Mouse (Mus musculus) hindbrain, embryonic 13.5 days (tissue): ENCODE measurements around the gene Gosr2. TPM values are rescaled to one million over a fixed set of nuclear protein-coding genes. Genes with fewer than 3 reads are reported as not detected.

Source experiments
- ATAC-seq: fragments of 200-750 bp; cut with Nextera tagmentation; 2 replicates; pipeline ENCODE4 v1.8.0; 2017; ENCODE audit warnings: moderate TSS enrichment; ENCODE audit not compliant: low FRiP score
- H3K27ac ChIP-seq: fragments of 300-500 bp; sonication (generic); 2 replicates; pipeline ENCODE4 v1.5.1; 2015; ENCODE audit warnings: inconsistent platforms, mild to moderate bottlenecking, moderate library complexity
- H3K27me3 ChIP-seq: fragments of 300-500 bp; sonication (generic); 2 replicates; pipeline ENCODE4 v1.6.1; 2015; ENCODE audit warnings: mild to moderate bottlenecking, inconsistent platforms
- H3K36me3 ChIP-seq: fragments of 300-500 bp; sonication (generic); 2 replicates; pipeline ENCODE4 v1.6.1; 2015; ENCODE audit warnings: mild to moderate bottlenecking, inconsistent platforms
- H3K4me1 ChIP-seq: fragments of 300-500 bp; sonication (generic); replicated peaks from 2 replicates; pipeline ENCODE4 v1.6.1; 2015; ENCODE audit warnings: inconsistent platforms
- H3K4me2 ChIP-seq: fragments of 300-500 bp; sonication (generic); 2 replicates; pipeline ENCODE4 v1.6.1; 2015; ENCODE audit warnings: inconsistent platforms, mild to moderate bottlenecking, moderate library complexity
- H3K4me3 ChIP-seq: fragments of 300-500 bp; sonication (generic); 2 replicates; pipeline ENCODE4 v1.5.1; 2015; ENCODE audit warnings: mild to moderate bottlenecking, inconsistent platforms
- H3K9ac ChIP-seq: fragments of 300-500 bp; sonication (generic); 2 replicates; pipeline ENCODE4 v1.6.1; 2015; ENCODE audit warnings: mild to moderate bottlenecking, inconsistent platforms
- H3K9me3 ChIP-seq: fragments of 300-500 bp; sonication (generic); 2 replicates; pipeline ENCODE4 v1.6.1; 2016; ENCODE audit warnings: inconsistent platforms
- WGBS: fragments of 180-500 bp; shearing (Covaris S2); methylation state at CpG from one replicate; pipeline ENCODE4 v1.1.7; 2015; 5-methylcytosine and 5-hydroxymethylcytosine counted together
- polyA plus RNA-seq: library from polyadenylated mRNA; unstranded; fragments of >200 nt; fragmentation: Nextera tagmentation; extraction: Ambion mirVana; gene quantifications from 2 replicates; pipeline ENCODE4 v1.2.1, GENCODE M21; 2015

Gosr2 gene
- 90.7 and 91.6 TPM in 2 replicates for polyA plus RNA-seq

DNA sequence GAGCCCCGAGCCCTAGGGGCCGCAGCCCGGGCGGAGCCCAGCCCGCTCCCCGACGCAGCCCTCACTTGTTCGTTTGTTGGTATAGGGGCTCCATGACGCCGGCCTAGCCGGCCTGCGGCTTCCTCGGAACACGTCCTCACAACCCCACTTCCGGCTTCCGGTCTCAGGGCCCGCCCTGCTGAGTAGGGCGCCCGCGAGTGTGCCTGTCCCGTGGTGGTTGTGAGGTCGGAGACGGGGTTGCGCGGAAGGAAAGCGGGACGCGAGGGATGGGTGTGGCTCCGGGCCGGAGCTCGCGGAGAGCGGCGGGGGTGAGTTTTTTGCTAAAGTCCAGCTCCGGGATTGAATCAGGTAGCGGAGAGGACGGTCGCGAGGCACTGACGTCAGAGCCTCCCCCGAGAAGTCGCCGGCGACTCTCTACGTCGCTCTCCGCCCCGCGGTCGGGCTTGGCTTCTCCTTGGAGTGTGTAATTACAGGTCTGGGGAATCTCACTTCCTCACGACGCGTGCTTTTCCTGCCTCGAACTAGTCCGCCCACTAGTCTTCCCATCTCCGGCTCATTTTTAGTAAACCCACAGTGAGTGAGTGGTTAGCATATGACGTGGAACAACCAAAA is at the start of gene Gosr2:
Gene Gosr2 (minus strand): TSS at position 334 of the 612 bp plus-strand sequence.
- peaks cover 33% of the 10 kb centered on the region for H3K4me1 ChIP-seq
- WGBS: under 1% methylated on average over 56 of the region's 57 CpGs
- no peaks in the 10 kb centered on the region for H3K36me3 ChIP-seq
- peak within 1 kb of the TSS; percentile 93 for H3K9ac ChIP-seq
- H3K4me2 ChIP-seq: peak within 1 kb of the TSS; percentile 71
- no peaks in the 10 kb centered on the region for H3K27me3 ChIP-seq
- peak within 1 kb of the TSS; percentile 92 for H3K4me3 ChIP-seq
- peak within 1 kb of the TSS; percentile 98 for H3K27ac ChIP-seq
- peak; percentile 98 for ATAC-seq
- no peaks in the 10 kb centered on the region for H3K9me3 ChIP-seq

DNA sequence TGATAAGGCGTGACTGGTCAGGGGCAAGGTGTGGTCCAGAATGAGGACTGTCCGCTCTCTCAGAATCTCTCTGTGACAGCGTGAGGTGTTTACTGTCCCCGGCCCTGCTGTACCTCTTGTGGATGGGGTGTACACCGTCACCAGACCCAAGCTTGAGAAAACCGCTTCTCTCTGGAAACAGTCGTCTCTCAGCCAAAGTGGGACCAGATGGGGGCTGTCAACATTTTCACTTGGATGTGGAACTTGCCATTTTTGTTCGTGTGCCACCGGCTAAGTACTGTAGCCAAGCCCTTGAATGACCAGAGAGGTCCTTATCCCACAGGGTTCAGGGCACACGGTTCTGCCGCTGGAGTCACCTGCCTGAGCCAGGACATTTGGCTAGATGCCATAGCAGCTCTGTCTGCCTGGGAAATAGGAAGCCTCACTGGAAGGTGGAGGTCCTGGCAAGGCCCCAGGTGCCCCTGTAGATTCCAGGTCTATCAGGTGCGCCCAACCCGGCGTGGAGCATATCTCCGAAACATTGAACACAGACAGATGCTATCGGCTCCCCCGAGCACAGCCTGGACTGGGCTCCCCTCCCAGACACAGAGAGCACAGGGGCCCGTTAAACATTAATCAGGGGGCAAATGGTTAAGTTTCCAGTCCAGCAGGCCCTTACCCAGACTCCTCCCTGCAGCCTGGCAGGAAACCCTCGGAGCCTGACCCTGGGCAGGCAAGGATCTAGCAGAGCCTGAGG is 37.5 kb upstream of the Gosr2 start:
- no peak for ATAC-seq

DNA sequence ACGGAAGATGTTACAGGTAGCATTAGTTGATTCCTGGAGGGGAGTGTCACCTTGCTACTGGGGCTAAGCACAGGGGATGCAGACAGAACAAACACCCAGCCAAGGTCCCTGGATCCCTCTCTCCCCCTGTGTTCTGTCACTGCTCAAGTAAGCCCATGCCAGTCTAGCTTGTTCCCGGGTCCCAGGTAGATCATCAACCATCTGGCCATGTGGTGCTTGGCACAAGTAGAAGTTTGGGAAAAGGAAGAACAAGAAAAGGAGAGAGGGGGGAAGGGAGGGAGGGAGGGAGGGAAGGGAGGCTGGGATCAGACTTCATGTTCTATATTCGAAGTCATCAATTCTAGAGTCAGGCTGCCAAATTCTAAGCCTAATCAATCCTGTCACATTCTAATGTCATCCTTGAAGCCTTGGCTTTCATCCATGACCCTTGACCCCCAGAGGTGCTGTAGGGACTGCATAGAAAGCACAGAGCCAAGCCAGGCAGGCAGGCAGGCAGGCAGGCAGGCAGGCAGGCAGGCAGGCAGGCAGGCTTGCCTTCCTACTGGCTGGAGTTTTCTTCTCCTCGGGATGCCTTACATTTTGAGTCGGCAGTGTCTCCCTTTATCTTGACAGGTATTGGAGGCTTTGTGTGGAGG is 36.8 kb upstream of the Gosr2 start:
- H3K27me3 ChIP-seq: no peaks in the 10 kb centered on the region
- H3K4me1 ChIP-seq: no peaks in the 10 kb centered on the region
- ATAC-seq: no peak
- no peaks in the 10 kb centered on the region for H3K9me3 ChIP-seq
- no peak overlapping the region for H3K27ac ChIP-seq
- no peak overlapping the region for H3K4me2 ChIP-seq
- WGBS: 75% methylated on average over 5 of the region's 5 CpGs
- H3K36me3 ChIP-seq: no peaks in the 10 kb centered on the region
- no peak overlapping the region for H3K4me3 ChIP-seq
- H3K9ac ChIP-seq: no peak overlapping the region; the same call in 1 of the 2 replicates

More for the DNA sequence above, 37.5 kb upstream of the Gosr2 start:
- Histone ChIP-seq H3K27me3 (no peaks in the 10 kb centered on the region), H3K9ac (no peak overlapping the region; the same call in 1 of the 2 replicates), H3K4me2 (no peak overlapping the region), H3K4me3 (no peak overlapping the region), H3K36me3 (no peaks in the 10 kb centered on the region), H3K27ac (no peak overlapping the region), H3K9me3 (no peaks in the 10 kb centered on the region), H3K4me1 (no peaks in the 10 kb centered on the region)
- 64% methylated on average over 19 of the region's 19 CpGs for WGBS

DNA sequence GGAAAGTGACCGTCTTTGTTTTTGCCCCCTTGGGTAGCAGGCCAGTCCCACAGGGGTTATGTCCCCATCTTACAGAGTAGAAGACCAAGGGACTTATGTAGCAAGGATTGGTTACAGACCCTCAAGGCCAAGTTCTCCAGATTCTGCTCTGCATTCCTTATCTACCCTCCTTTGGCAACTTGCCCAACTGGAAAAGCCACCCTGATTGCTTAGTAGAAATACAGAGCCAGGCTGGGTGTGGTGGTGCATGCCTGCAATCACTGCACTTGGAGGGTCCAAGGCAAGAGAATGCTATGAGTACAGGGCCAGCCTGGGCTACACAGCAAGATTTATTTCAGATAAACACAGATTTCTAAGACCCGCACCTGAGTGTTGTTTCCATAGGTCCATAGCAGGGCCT is 36.3 kb upstream of the Gosr2 start:
- H3K4me1 ChIP-seq: no peaks in the 10 kb centered on the region
- WGBS: 95% methylated on average over 2 of the region's 2 CpGs
- H3K4me2 ChIP-seq: no peak overlapping the region
- no peak for ATAC-seq
- H3K36me3 ChIP-seq: no peaks in the 10 kb centered on the region
- H3K9ac ChIP-seq: no peak overlapping the region
- no peaks in the 10 kb centered on the region for H3K27me3 ChIP-seq
- no peak overlapping the region for H3K4me3 ChIP-seq
- H3K9me3 ChIP-seq: no peaks in the 10 kb centered on the region
- no peak overlapping the region for H3K27ac ChIP-seq

- no peak for ATAC-seq
- Histone ChIP-seq H3K27ac (no peak overlapping the region), H3K27me3 (no peaks in the 10 kb centered on the region), H3K4me2 (no peak overlapping the region), H3K4me1 (no peaks in the 10 kb centered on the region), H3K36me3 (no peaks in the 10 kb centered on the region), H3K9me3 (no peaks in the 10 kb centered on the region), H3K4me3 (no peak overlapping the region), H3K9ac (no peak overlapping the region)
- WGBS: 45% methylated on average over 4 of the region's 4 CpGs
Measured at GRCm38 (mm10) chr11:103733069-103733468, 35.4 kb upstream of the Gosr2 start.

DNA sequence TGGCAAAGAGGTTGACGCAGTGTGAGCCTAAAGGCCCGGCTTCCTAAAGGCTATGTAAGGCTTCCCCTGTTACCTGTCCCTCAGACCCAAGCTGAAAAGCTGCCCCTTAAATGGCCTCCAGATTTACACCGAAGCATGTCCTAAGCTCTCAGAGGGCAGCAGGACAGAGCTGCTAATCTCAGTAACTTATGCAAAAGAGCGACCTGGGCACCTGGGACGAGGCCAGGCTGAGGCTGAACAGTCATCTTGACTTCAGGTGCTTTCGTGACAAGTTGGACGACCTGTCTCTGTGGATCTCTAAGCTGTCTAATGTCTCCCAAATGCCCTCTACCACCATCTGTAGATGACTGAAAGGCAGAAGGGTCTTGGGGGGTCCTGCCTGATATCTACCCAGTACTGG is 34.6 kb upstream of the Gosr2 start:
- no peak overlapping the region for H3K4me2 ChIP-seq
- 83% methylated on average over 7 of the region's 7 CpGs for WGBS
- H3K27ac ChIP-seq: no peak overlapping the region
- no peaks in the 10 kb centered on the region for H3K27me3 ChIP-seq
- H3K4me3 ChIP-seq: no peak overlapping the region
- no peaks in the 10 kb centered on the region for H3K4me1 ChIP-seq
- no peak for ATAC-seq
- no peaks in the 10 kb centered on the region for H3K9me3 ChIP-seq
- no peaks in the 10 kb centered on the region for H3K36me3 ChIP-seq
- H3K9ac ChIP-seq: no peak overlapping the region

GRCm38 (mm10) chr11:103731594-103731993 is 33.9 kb upstream of the Gosr2 start:
- Histone ChIP-seq H3K36me3 (no peaks in the 10 kb centered on the region), H3K4me2 (no peak overlapping the region), H3K27me3 (no peaks in the 10 kb centered on the region), H3K4me1 (no peaks in the 10 kb centered on the region), H3K9ac (no peak overlapping the region), H3K27ac (no peak overlapping the region), H3K4me3 (no peak overlapping the region), H3K9me3 (no peaks in the 10 kb centered on the region)
- WGBS: 85% methylated on average over 9 of the region's 9 CpGs
- ATAC-seq: no peak

GRCm38 (mm10) chr11:103729282-103729985 is 31.7 kb upstream of the Gosr2 start:
- Histone ChIP-seq H3K27ac (no peak overlapping the region), H3K4me3 (no peak overlapping the region), H3K9ac (no peak overlapping the region), H3K36me3 (no peaks in the 10 kb centered on the region), H3K9me3 (no peaks in the 10 kb centered on the region), H3K4me1 (no peaks in the 10 kb centered on the region), H3K4me2 (no peak overlapping the region), H3K27me3 (no peaks in the 10 kb centered on the region)
- no peak for ATAC-seq
- 75% methylated on average over 9 of the region's 9 CpGs for WGBS

- no peak for ATAC-seq
- Histone ChIP-seq H3K4me1 (peaks cover 12% of the 10 kb centered on the region), H3K4me3 (no peak overlapping the region), H3K9ac (no peak overlapping the region), H3K36me3 (no peaks in the 10 kb centered on the region), H3K27me3 (no peaks in the 10 kb centered on the region), H3K27ac (no peak overlapping the region), H3K4me2 (no peak overlapping the region), H3K9me3 (no peaks in the 10 kb centered on the region)
- 81% methylated on average over 11 of the region's 11 CpGs for WGBS
Measured at GRCm38 (mm10) chr11:103724331-103724771, 26.7 kb upstream of the Gosr2 start.

- H3K4me3 ChIP-seq: 0 out of 2 replicates have a peak overlapping the region, but pooled peaks have one; percentile 1
- H3K9ac ChIP-seq: peak overlapping the region; percentile 43; the same call in 1 of the 2 replicates
Measured at GRCm38 (mm10) chr11:103722040-103722481, 24.4 kb upstream of the Gosr2 start.

DNA sequence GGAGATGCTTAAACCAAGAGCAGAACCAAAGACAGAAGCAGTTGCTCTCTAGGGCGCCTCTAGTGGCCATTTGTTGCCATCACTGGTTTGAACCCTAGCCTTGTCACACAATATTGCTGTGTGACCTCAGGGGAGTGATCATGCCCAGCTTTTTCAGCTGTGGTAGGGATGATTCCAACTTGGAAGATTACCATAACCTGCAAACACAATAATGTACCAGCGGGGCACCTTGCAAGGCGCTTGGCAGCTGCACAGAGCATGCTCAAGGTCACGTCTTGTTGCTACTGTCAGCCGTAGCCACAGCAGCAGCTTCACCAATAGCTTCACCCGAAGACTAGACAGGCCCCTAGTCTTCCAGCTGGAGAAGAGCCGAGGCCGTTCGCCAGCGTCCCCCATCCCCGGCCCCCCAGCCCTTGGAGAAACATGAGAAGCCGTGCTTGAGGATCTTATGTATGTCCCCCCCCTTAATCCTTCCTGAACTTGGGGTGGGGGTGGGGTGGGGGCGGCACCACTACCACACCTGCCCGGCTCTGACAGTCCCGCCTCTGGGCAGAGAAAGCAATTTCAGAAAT is 23.9 kb upstream of the Gosr2 start:
- H3K4me1 ChIP-seq: peaks cover 12% of the 10 kb centered on the region
- H3K4me3 ChIP-seq: 0 out of 2 replicates have a peak overlapping the region, but pooled peaks have one; percentile 1
- H3K9me3 ChIP-seq: no peaks in the 10 kb centered on the region
- 35% methylated on average over 15 of the region's 15 CpGs for WGBS
- peak overlapping the region; percentile 73 for H3K27ac ChIP-seq
- H3K9ac ChIP-seq: peak overlapping the region; percentile 43; the same call in 1 of the 2 replicates
- H3K36me3 ChIP-seq: no peaks in the 10 kb centered on the region
- H3K27me3 ChIP-seq: no peaks in the 10 kb centered on the region
- peak overlapping the region; percentile 43 for H3K4me2 ChIP-seq
- peak; percentile 65 for ATAC-seq

More at GRCm38 (mm10) chr11:103722040-103722481, 24.4 kb upstream of the Gosr2 start:
- peak; percentile 78 for ATAC-seq
- 26% methylated on average over 9 of the region's 9 CpGs for WGBS
- Histone ChIP-seq H3K27me3 (no peaks in the 10 kb centered on the region), H3K36me3 (no peaks in the 10 kb centered on the region), H3K27ac (peak overlapping the region; percentile 73), H3K9me3 (no peaks in the 10 kb centered on the region), H3K4me2 (peak overlapping the region; percentile 43), H3K4me1 (peaks cover 12% of the 10 kb centered on the region)
